Mouse (Mus musculus): ENCODE measurements around the gene Rabgef1. TPM values are rescaled to one million over a fixed set of nuclear protein-coding genes. Genes with fewer than 3 reads are reported as not detected.

Rabgef1 gene
- total RNA-seq, 1 experiment = 17.0 TPM

DNA sequence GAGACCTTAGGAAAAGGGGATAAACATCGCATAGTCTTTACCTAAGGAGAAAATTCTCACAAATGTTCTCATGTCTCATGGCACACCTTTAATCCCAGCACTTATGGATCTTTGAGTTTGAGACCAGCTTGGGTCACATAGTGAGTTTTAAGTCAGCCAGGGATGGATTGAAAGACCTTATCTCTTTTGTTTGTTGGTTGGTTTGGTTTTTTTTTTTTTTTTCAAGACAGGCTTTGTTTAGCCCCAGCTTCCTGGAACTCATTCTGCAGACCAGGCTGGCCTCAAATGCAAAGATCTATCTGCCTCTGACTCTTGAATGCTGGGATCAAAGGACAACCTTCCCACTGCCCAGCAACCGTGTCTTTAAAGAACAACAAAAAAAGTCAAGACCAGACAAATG lies 49.7 kb downstream of the Rabgef1 start:
- Histone ChIP-seq H3K27ac (ENCODE audit: insufficient read depth, low read depth, low read length, poor library complexity, severe bottlenecking) (no peak overlapping the region), H3K9me3 (ENCODE audit: control insufficient read depth, insufficient read depth, low read depth, low read length) (no peaks in the 10 kb centered on the region), H3K4me1 (ENCODE audit: control insufficient read depth in 2 of 2, insufficient read depth in 2 of 2, low read length in 2 of 2, poor library complexity in 1 of 2) (peaks cover 4 to 14% of the 10 kb centered on the region in 2 experiments), H3K9ac (ENCODE audit: insufficient read depth, low read depth, low read length, poor library complexity, severe bottlenecking) (no peak overlapping the region), H3K4me3 (ENCODE audit: insufficient read depth in 1 of 2, low read depth in 1 of 2, low read length in 2 of 2, poor library complexity in 1 of 2, severe bottlenecking in 1 of 2) (no peak overlapping the region), H3K36me3 (ENCODE audit: control insufficient read depth, insufficient read depth, low read length, poor library complexity, severe bottlenecking) (0 out of 2 replicates have a peak, but pooled peaks cover 2% of the 10 kb centered on the region)
- DNase-seq (ENCODE audit: low read depth, low spot score) = no peak
- TF ChIP-seq ZC3H11A (IDR thresholded peaks at IDR 0.05; ENCODE audit: borderline replicate concordance, low read depth, low read length) (no peak), ZNF384 (IDR thresholded peaks at IDR 0.05; ENCODE audit: low read depth, low read length) (0 out of 2 replicates have a peak, but pooled peaks have one; percentile 8)
- in situ Hi-C loops (cut with MboI; ENCODE audit: low sequenced_read_pairs in 2 of 2, unreplicated experiment in 2 of 2) = no loop called here

- H3K36me3 ChIP-seq (ENCODE audit: control insufficient read depth, insufficient read depth, low read length, poor library complexity, severe bottlenecking) = 0 out of 2 replicates have a peak, but pooled peaks cover 2% of the 10 kb centered on the region
- no peaks in the 10 kb centered on the region for H3K9me3 ChIP-seq (ENCODE audit: control insufficient read depth, insufficient read depth, low read depth, low read length)
- no peak for DNase-seq (ENCODE audit: low read depth, low spot score)
- H3K9ac ChIP-seq (ENCODE audit: insufficient read depth, low read depth, low read length, poor library complexity, severe bottlenecking) = peak overlapping the region; percentile 89
- TF ChIP-seq ZC3H11A (IDR thresholded peaks at IDR 0.05; ENCODE audit: borderline replicate concordance, low read depth, low read length) (no peak), ZNF384 (IDR thresholded peaks at IDR 0.05; ENCODE audit: low read depth, low read length) (no peak), HCFC1 (IDR thresholded peaks at IDR 0.05; ENCODE audit: borderline replicate concordance, insufficient read depth, low read length) (no peak), MAFK (IDR thresholded peaks at IDR 0.05; ENCODE audit: insufficient read depth, low read depth, low read length) (no peak), CHD2 (IDR thresholded peaks at IDR 0.05; ENCODE audit: low read depth, low read length) (no peak)
- H3K4me3 ChIP-seq (ENCODE audit: insufficient read depth in 1 of 2, low read depth in 1 of 2, low read length in 2 of 2, poor library complexity in 1 of 2, severe bottlenecking in 1 of 2) = peak overlapping the region; percentile 79 to 100
- H3K4me1 ChIP-seq (ENCODE audit: control insufficient read depth in 2 of 2, insufficient read depth in 2 of 2, low read length in 2 of 2, poor library complexity in 1 of 2) = peaks cover 7 to 14% of the 10 kb centered on the region in 2 experiments
- in situ Hi-C loops (cut with MboI; ENCODE audit: low sequenced_read_pairs in 2 of 2, unreplicated experiment in 2 of 2) = no loop called here
- H3K27ac ChIP-seq (ENCODE audit: insufficient read depth, low read depth, low read length, poor library complexity, severe bottlenecking) = 0 out of 2 replicates have a peak overlapping the region, but pooled peaks have one; percentile 68
Observed at GRCm38 (mm10) chr5:130221760-130222145, 50.2 kb downstream of the Rabgef1 start.

DNA sequence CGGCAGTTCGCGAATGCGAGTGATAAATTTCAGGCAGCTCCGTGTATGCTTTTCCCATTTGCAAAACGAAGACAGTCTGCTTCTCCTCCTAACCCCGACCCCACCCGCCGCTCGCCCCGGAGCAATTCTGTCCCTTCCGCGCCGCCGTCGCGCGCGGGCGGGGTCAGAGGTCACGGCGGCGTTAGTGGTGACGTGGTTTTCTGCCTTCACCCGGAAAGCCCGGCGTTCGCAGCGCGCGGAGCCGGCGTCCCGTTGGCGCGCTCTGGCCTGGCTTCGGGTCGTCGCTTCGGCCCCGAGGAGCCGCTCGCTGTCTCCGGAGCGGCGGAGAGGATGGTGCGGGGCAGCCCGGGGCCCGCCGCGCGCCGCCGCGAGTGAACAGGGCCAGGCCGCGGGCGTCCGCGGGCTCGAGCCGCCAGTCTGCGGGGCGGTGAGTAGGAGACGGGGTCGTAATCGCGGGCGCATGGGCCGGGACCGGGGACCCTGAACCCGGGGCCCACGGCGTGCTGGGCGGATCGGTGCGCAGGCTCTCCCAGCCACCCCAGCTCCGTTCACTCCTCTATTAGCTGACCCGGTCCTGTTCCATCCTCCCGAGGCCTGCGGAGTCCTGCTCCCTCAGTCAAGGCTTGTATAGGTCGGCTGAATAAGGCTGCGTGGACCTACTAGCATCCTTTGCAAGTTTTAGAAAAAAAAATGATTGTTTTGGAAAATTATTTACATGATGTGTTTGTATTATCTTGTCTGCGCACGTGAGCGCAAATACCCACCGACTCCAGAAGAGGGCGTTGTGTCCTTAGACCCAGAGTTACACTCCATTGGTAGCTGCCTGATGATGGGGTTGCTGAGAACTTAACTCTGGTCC lies 50.8 kb downstream of the Rabgef1 start:
- H3K9ac ChIP-seq (ENCODE audit: insufficient read depth, low read depth, low read length, poor library complexity, severe bottlenecking) = peak overlapping the region; percentile 89
- H3K27ac ChIP-seq (ENCODE audit: insufficient read depth, low read depth, low read length, poor library complexity, severe bottlenecking) = peak overlapping the region; percentile 68
- in situ Hi-C loops (cut with MboI; ENCODE audit: low sequenced_read_pairs in 2 of 2, unreplicated experiment in 2 of 2) = no loop called here
- DNase-seq (ENCODE audit: low read depth, low spot score) = peak; percentile 60
- H3K9me3 ChIP-seq (ENCODE audit: control insufficient read depth, insufficient read depth, low read depth, low read length) = no peaks in the 10 kb centered on the region
- H3K4me3 ChIP-seq (ENCODE audit: insufficient read depth in 1 of 2, low read depth in 1 of 2, low read length in 2 of 2, poor library complexity in 1 of 2, severe bottlenecking in 1 of 2) = peak overlapping the region; percentile 79 to 100
- H3K4me1 ChIP-seq (ENCODE audit: control insufficient read depth in 2 of 2, insufficient read depth in 2 of 2, low read length in 2 of 2, poor library complexity in 1 of 2) = peaks cover 9 to 14% of the 10 kb centered on the region in 2 experiments
- 0 out of 2 replicates have a peak, but pooled peaks cover 5% of the 10 kb centered on the region for H3K36me3 ChIP-seq (ENCODE audit: control insufficient read depth, insufficient read depth, low read length, poor library complexity, severe bottlenecking)
- TF ChIP-seq ZNF384 (IDR thresholded peaks at IDR 0.05; ENCODE audit: low read depth, low read length) (no peak), ZC3H11A (IDR thresholded peaks at IDR 0.05; ENCODE audit: borderline replicate concordance, low read depth, low read length) (no peak), MAFK (IDR thresholded peaks at IDR 0.05; ENCODE audit: insufficient read depth, low read depth, low read length) (no peak), HCFC1 (IDR thresholded peaks at IDR 0.05; ENCODE audit: borderline replicate concordance, insufficient read depth, low read length) (peak; percentile 78; the same call in 1 of the 2 replicates), CHD2 (IDR thresholded peaks at IDR 0.05; ENCODE audit: low read depth, low read length) (peak; percentile 61; the same call in 1 of the 2 replicates)

- in situ Hi-C loops (cut with MboI; ENCODE audit: low sequenced_read_pairs in 2 of 2, unreplicated experiment in 2 of 2) = no loop called here
- TF ChIP-seq CHD2 (IDR thresholded peaks at IDR 0.05; ENCODE audit: low read depth, low read length) = no peak
- no peak for TF ChIP-seq MAFK (IDR thresholded peaks at IDR 0.05; ENCODE audit: insufficient read depth, low read depth, low read length)
- no peak for TF ChIP-seq ZNF384 (IDR thresholded peaks at IDR 0.05; ENCODE audit: low read depth, low read length)
- no peak for TF ChIP-seq ZC3H11A (IDR thresholded peaks at IDR 0.05; ENCODE audit: borderline replicate concordance, low read depth, low read length)
- TF ChIP-seq HCFC1 (IDR thresholded peaks at IDR 0.05; ENCODE audit: borderline replicate concordance, insufficient read depth, low read length) = no peak
- Histone ChIP-seq H3K27ac (ENCODE audit: insufficient read depth, low read depth, low read length, poor library complexity, severe bottlenecking) (no peak overlapping the region), H3K9ac (ENCODE audit: insufficient read depth, low read depth, low read length, poor library complexity, severe bottlenecking) (no peak overlapping the region), H3K36me3 (ENCODE audit: control insufficient read depth, insufficient read depth, low read length, poor library complexity, severe bottlenecking) (peaks cover 21% of the 10 kb centered on the region), H3K9me3 (ENCODE audit: control insufficient read depth, insufficient read depth, low read depth, low read length) (no peaks in the 10 kb centered on the region), H3K4me1 (ENCODE audit: control insufficient read depth in 2 of 2, insufficient read depth in 2 of 2, low read length in 2 of 2, poor library complexity in 1 of 2) (peaks cover 7 to 9% of the 10 kb centered on the region in 2 experiments; a peak in 3 of 4 replicates), H3K4me3 (ENCODE audit: insufficient read depth in 1 of 2, low read depth in 1 of 2, low read length in 2 of 2, poor library complexity in 1 of 2, severe bottlenecking in 1 of 2) (no peak overlapping the region)
- no peak for DNase-seq (ENCODE audit: low read depth, low spot score)
Observed at GRCm38 (mm10) chr5:130226790-130227189, 55.2 kb downstream of the Rabgef1 start.
